Mouse (Mus musculus) E14TG2a.4 (cell line): ENCODE results near the gene Gm10964.

Experiments
- CTCF ChIP-seq: conservative IDR thresholded peaks from 2 replicates; pipeline ENCODE4 v1.5.1; 2014; ENCODE audit warnings: low read length
- NANOG ChIP-seq: IDR thresholded peaks from 2 replicates; pipeline ENCODE4 v1.6.1; 2014; ENCODE audit warnings: borderline replicate concordance, low read length, mixed read lengths
- POU5F1 ChIP-seq: IDR thresholded peaks from 2 replicates; pipeline ENCODE4 v1.6.1; 2014; ENCODE audit warnings: low read length, borderline replicate concordance

DNA sequence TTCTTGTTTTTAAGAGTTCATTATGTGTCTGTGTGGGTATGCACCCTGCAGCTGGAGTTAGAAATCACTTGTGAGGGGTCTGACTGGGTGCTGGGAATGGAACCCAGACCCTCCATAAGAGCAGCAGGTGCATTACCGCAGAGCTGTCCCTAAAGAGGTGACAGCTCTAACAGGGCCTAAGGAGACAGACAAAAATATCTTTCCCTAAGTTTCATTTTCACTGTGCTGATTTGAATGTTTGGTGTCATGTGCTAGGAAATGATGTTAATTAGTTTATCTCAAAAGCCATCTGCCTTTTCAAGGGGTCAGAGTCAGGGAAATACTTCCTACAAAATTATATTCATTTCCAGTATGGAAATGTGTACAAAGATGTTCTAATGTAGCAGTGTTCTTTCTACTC, at the start of gene Gm10964:
- TF ChIP-seq CTCF: no peak
- no peak for TF ChIP-seq NANOG
- no peak for TF ChIP-seq POU5F1
